Mouse (Mus musculus) layer of hippocampus, adult 2 months (tissue): Measurements from ENCODE around the gene Olfr622. TPM values are rescaled to one million over a fixed set of nuclear protein-coding genes. Genes with fewer than 3 reads are reported as not detected.

Experiments used
- DNase-seq, 2 experiments: peaks; one replicate each; pipeline ENCODE4 v3.0.0; 2022; ENCODE audit warnings: low spot score in 2 of 2
- H3K27ac ChIP-seq: fragments of 200-600 bp; 2 replicates; pipeline ENCODE4 v1.8.1; 2022
- H3K4me3 ChIP-seq: fragments of 200-600 bp; 2 replicates; pipeline ENCODE4 v1.8.1; 2022; ENCODE audit warnings: mild to moderate bottlenecking
- CTCF ChIP-seq: fragments of 200-600 bp; conservative IDR thresholded peaks from 2 replicates; pipeline ENCODE4 v1.8.1; 2022; ENCODE audit warnings: antibody characterized with exemption, mild to moderate bottlenecking, moderate library complexity
- long read RNA-seq, 2 experiments: library from polyadenylated mRNA; stranded (forward); transcript quantifications; one replicate each; pipeline ENCODE4 v2.0.0; 2021; ENCODE audit warnings: borderline mapping rate in 2 of 2
- total RNA-seq, 2 experiments: library from RNA; stranded (reverse); gene quantifications; 2 replicates each; pipeline ENCODE4 v1.2.3; 2021

The Olfr622 gene
- not detected for total RNA-seq
- long read RNA-seq, experiment 1 = 0 reads
- long read RNA-seq, experiment 2 = 0 reads

DNA sequence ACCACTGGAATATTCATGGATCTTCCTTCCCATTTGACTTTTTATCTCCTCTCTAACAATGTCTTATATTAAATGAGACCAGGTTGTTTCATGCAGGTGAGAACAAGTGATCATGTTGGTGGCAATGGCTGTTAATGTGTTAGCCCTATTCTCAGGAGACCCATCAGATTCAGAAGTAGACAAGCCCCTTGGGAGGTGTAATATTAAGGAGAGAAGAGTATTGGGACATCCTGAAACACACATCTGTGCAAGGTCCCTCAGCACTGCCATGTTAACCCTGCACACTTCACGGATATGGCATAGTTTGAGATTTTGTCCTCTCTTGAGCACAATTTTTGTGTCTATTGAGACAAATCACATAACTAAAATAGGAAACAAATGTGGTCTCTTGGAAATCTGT, at the start of gene Olfr622:
TSS of gene Olfr622 (minus strand) at position 101 of the 400 bp plus-strand sequence.
- DNase-seq = no peak
- TF ChIP-seq CTCF = no peak
- no peak within 1 kb of the TSS for H3K27ac ChIP-seq
- no peak within 1 kb of the TSS for H3K4me3 ChIP-seq

DNA sequence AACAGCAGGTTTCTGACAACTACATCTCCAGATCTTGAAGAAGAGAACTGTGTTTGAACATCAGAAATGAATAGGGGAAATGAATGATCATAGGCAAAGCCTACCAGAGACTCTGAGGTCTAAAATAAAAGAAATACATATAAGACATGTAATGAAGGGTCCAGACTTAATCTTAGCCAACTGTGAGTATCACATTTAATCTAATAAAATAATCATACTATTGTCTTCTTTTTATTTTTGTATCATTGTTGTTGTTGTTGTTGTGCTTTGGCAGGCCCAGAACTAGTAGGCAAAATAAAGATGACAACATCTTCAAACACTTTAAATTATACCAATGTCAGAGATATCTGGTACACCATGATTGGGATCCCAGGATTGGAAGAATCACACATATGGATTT, 39.9 kb upstream of the Olfr622 start, which contains the start of gene Olfr625-ps1:
TSS of gene Olfr625-ps1 (plus strand) at position 301 of the 400 bp plus-strand sequence.
- Histone ChIP-seq H3K4me3 (no peak within 1 kb of the TSS), H3K27ac (no peak within 1 kb of the TSS)
- no peak for TF ChIP-seq CTCF
- no peak for DNase-seq

DNA sequence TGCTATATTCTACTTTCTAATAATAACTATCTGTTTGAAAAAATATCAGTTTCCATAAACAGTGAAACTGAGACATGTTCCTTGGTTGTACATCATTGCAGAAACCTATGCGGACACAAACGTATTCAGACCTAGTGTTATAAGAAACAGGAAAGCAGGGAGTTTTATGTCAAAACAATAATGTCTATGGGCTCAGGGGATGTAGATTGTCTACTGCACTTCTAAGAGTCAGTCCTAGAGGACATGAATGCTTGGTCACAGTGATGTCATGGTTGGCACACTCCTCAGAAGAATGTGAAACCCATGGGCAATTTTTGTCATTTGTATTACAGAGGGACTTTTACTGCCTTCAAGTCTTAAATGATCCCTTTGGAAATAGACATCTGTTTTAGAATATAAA, 28.6 kb upstream of the Olfr622 start, which contains the start of gene Olfr624:
TSS of gene Olfr624 (minus strand) at position 101 of the 400 bp plus-strand sequence.
- Histone ChIP-seq H3K27ac (no peak within 1 kb of the TSS), H3K4me3 (no peak within 1 kb of the TSS)
- no peak for TF ChIP-seq CTCF
- DNase-seq = no peak

DNA sequence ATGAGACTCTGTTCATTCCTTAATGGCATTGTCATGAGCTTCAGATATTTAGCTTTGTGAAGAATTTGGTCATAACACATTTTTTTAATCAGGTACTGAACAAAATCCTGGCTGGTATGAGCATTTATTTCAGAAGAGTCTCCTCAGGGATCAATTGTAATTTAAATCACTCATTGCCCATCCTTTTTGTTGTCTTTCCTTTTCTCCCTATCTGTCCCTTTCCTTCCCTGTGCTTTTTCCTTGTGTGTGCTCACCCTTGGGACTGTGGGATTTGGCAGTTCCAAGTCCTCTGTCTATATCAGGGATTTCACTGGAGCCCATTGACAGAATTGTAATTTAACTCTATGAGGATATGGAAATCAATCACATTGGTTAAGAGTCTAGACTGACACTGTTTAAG, 21.1 kb upstream of the Olfr622 start, which contains the start of gene Olfr623:
TSS of gene Olfr623 (minus strand) at position 101 of the 400 bp plus-strand sequence.
- no peak for TF ChIP-seq CTCF
- no peak within 1 kb of the TSS for H3K27ac ChIP-seq
- no peak for DNase-seq
- H3K4me3 ChIP-seq = no peak within 1 kb of the TSS

DNA sequence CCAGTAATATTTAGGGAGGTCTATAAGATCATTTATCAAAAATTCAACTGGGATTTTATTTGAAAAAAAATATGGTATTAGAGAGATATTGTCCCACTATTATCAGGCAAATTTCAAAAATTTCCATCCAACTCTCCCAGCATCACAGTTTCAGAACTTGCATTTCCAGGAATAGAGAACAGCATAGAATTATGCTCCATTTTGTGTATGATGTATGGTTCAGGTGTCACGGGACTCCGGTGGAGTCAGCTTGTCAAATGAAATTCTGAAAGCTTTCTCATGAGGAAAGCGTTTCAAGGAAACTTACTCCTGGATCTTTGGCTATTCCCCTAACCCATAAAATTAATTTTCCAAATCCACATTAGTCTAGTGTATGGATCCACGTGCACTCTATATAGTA, 1.6 kb upstream of the Olfr622 start:
- TF ChIP-seq CTCF = no peak
- no peak overlapping the region for H3K4me3 ChIP-seq
- no peak overlapping the region for H3K27ac ChIP-seq
- no peak for DNase-seq

DNA sequence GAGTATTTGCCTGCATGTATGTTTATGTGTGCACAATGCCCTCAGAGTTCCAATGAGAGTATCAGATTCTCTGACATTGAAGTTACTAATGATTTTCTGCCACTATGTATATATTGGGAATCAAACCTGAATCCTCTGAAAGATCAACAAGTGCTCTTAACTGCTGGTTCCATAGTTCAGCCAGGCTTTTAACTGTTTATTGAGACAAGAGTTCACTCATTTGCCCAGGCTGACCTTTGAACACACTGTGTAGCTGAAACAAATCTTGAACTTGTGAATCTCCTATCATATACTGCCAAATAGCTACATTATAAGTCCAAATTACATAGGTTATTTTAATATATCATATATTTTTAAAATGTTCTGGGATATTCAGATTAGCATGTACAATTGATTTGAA, 5.7 kb downstream of the Olfr622 start:
- H3K4me3 ChIP-seq = no peak overlapping the region
- no peak for TF ChIP-seq CTCF
- H3K27ac ChIP-seq = no peak overlapping the region
- DNase-seq = no peak

DNA sequence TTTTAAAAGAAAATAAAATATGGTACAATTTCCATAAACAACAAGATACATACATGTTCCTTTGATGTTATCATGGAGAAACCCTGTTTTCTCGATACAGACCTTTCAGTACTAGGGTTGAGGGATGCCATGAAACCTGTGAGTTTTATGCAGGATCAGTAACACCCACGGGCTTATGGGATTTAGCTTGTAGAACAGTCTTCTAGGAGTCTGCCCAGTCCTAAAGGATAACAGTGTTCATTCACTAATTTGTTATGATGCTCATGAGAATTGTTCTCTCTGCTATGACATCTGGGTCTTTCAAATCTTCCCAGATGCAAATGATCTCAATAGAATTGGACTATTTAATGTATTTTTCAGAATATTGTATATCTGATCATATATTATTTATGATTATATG, 30.1 kb downstream of the Olfr622 start, which contains the start of gene Olfr620:
TSS of gene Olfr620 (minus strand) at position 101 of the 400 bp plus-strand sequence.
- TF ChIP-seq CTCF = no peak
- Histone ChIP-seq H3K27ac (no peak within 1 kb of the TSS), H3K4me3 (no peak within 1 kb of the TSS)
- DNase-seq = no peak

DNA sequence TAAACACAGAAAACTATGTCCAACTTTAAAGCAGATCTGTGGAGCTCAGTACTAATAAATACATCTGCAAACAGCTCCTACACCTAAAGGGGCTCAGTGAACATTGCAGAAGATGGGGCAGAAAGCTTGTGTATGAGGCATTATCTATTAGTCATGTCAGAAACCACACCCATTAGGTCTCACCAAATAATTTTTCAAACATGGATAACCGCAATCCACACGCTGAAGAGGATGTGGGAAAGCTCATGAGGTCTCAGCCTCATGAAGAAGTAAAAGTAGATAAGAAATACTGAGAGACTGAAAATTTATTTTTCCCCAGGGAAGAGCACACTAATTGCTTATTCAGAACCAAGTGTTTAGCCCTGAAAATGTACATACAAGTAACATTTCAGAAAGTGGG, 35.1 kb downstream of the Olfr622 start:
- no peak for DNase-seq
- Histone ChIP-seq H3K27ac (no peak overlapping the region), H3K4me3 (no peak overlapping the region)
- TF ChIP-seq CTCF = no peak

DNA sequence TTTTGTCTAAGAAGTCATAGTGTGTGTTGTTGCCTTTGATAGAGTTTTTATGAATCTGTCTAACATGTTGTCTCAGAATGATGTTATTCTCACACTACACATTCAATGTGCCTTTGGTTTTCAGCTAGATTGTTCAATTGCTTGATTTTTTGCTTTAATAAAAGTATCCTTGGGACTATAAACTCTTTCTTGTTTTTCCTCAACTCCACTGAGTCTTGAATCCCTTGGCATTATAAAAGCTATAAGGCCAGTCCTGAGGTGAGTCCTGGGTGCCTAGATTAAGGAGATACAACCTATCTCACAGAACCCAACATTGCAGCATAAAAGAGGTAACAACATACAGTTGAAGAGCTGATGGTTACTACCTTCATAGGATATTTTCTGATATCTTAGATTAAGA, 42.2 kb downstream of the Olfr622 start, which contains the start of gene Olfr619:
TSS of gene Olfr619 (plus strand) at position 301 of the 400 bp plus-strand sequence.
- Histone ChIP-seq H3K4me3 (no peak within 1 kb of the TSS), H3K27ac (no peak within 1 kb of the TSS)
- no peak for DNase-seq
- TF ChIP-seq CTCF = no peak

DNA sequence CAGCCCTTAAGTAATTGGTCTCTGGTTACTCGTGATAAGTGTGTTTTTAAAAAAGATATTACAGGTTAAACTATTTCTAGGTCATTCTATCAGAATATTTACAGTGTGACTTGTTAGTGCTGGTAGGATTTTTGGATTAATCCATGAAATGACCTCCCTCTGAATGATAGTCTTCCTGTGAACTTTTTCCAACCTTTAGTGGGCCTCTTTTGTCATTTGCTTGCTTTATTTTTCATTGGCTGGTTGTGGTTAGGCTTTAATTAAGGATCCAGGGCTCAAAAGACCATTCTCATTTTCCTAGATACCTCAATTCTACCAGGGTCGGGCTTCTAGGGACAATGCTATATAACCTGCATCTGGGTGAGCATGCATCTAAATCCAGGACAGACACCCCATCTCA, 52.7 kb downstream of the Olfr622 start, which contains the start of gene Olfr618:
TSS of gene Olfr618 (plus strand) at position 301 of the 400 bp plus-strand sequence.
- H3K27ac ChIP-seq = no peak within 1 kb of the TSS
- no peak for DNase-seq
- TF ChIP-seq CTCF = no peak
- no peak within 1 kb of the TSS for H3K4me3 ChIP-seq

Other genes with a start within 250 kb of the Olfr622 start
- not detected for gene Usp17lc, start 227.6 kb downstream of the Olfr622 start, total RNA-seq
- not detected for gene Olfr605, start 197.3 kb downstream of the Olfr622 start, total RNA-seq
- not detected for gene Olfr606, start 193.7 kb downstream of the Olfr622 start, total RNA-seq
- not detected for gene Olfr607, start 178.6 kb downstream of the Olfr622 start, total RNA-seq
- gene Olfr608, start 172.8 kb downstream of the Olfr622 start, total RNA-seq = not detected
- not detected for gene Olfr609, start 144.6 kb downstream of the Olfr622 start, total RNA-seq
- gene Olfr610, start 130.6 kb downstream of the Olfr622 start, total RNA-seq = not detected
- gene Olfr611, start 121.9 kb downstream of the Olfr622 start, total RNA-seq = not detected
- not detected for gene Olfr612, start 100.0 kb downstream of the Olfr622 start, total RNA-seq
- gene Olfr613, start 94.6 kb downstream of the Olfr622 start, total RNA-seq = not detected
- gene Olfr615, start 86.6 kb downstream of the Olfr622 start, total RNA-seq = not detected
- gene Olfr616, start 73.6 kb downstream of the Olfr622 start, total RNA-seq = not detected
- not detected for gene Olfr617, start 69.6 kb downstream of the Olfr622 start, total RNA-seq
- gene Olfr618, start 52.6 kb downstream of the Olfr622 start, total RNA-seq = not detected
- gene Olfr619, start 42.1 kb downstream of the Olfr622 start, total RNA-seq = not detected
- not detected for gene Olfr620, start 30.2 kb downstream of the Olfr622 start, total RNA-seq
- gene Olfr623, start 21.0 kb upstream of the Olfr622 start, total RNA-seq = not detected
- gene Olfr624, start 28.5 kb upstream of the Olfr622 start, total RNA-seq = under 1 TPM in 1 of 2 experiments, not detected in 1; 0.08 TPM
- gene Olfr625-ps1, start 40.0 kb upstream of the Olfr622 start, total RNA-seq = not detected
- gene Olfr243, start 72.0 kb upstream of the Olfr622 start, total RNA-seq = not detected
- not detected for gene Olfr628, start 87.7 kb upstream of the Olfr622 start, total RNA-seq
- not detected for gene Olfr629, start 102.2 kb upstream of the Olfr622 start, total RNA-seq
- gene Olfr630, start 114.6 kb upstream of the Olfr622 start, total RNA-seq = not detected
- gene Olfr69, start 128.9 kb upstream of the Olfr622 start, total RNA-seq = not detected
- gene Olfr68, start 137.0 kb upstream of the Olfr622 start, total RNA-seq = not detected
- gene Olfr67, start 149.1 kb upstream of the Olfr622 start, total RNA-seq = not detected
- gene Hbb-bt, start 171.3 kb upstream of the Olfr622 start, total RNA-seq = 10 to 100 TPM; 30.9 to 57.0 TPM
- gene Hbb-bs, start 185.4 kb upstream of the Olfr622 start, total RNA-seq = 100 to 1,000 TPM; 322 to 529 TPM
- gene Hbb-bh2, start 197.8 kb upstream of the Olfr622 start, total RNA-seq = not detected
- gene Hbb-bh1, start 200.5 kb upstream of the Olfr622 start, total RNA-seq = not detected
- gene Hbb-y, start 210.5 kb upstream of the Olfr622 start, total RNA-seq = not detected
- not detected for gene Olfr66, start 243.6 kb upstream of the Olfr622 start, total RNA-seq